Mouse (Mus musculus): Measurements from ENCODE around the gene Flnc. TPM values are rescaled to one million over a fixed set of nuclear protein-coding genes. Genes with fewer than 3 reads are reported as not detected.
A peak's percentile ranks its signal among the peaks of the same experiment; 100 is the strongest.

Flnc gene
- polyA plus RNA-seq, 1 experiment from 2014 or later, result 17.9 TPM

DNA sequence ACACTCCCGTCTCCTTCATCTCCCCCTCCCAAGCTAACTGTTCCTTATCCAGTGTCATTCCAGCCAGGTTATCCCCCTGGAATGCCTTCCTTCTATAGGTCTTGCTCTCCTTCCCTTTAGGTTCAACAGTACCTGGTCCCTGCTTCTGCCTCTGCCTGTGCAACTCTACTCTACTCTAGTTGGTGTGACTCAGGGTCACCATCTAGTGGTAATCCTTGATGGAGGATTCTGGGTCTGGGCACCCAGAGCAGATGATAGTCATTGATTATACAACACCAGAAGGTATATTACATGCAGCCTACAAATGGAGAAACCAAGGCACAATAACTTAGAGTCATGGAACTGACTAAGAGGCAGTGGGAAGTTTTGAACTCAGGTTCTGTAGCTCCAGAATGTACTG is 68.5 kb downstream of the Flnc start:
- H3K27ac ChIP-seq (ENCODE audit: low read length), result no peak overlapping the region
- H3K4me2 ChIP-seq (replicated peaks; ENCODE audit: low read depth, low read length), result no peak overlapping the region
- no peak for ATAC-seq (ENCODE audit: insufficient number of reproducible peaks, insufficient read depth, low FRiP score, low read depth)
- H3K9me3 ChIP-seq (ENCODE audit: control insufficient read depth, low read depth, low read length), result no peaks in the 10 kb centered on the region
- H3K36me3 ChIP-seq (ENCODE audit: control insufficient read depth, insufficient read depth, low read length), result no peaks in the 10 kb centered on the region; the same call in 1 of the 2 replicates
- no peak overlapping the region for H3K4me3 ChIP-seq (ENCODE audit: low read depth, low read length)
- no peaks in the 10 kb centered on the region for H3K4me1 ChIP-seq (ENCODE audit: control insufficient read depth, insufficient read depth, low read length)
- WGBS, result 95% methylated on average over 1 of the region's 1 CpGs
- H3K27me3 ChIP-seq (ENCODE audit: control insufficient read depth, insufficient read depth, low read length), result no peaks in the 10 kb centered on the region
- H3K9ac ChIP-seq (replicated peaks; ENCODE audit: low read depth, low read length), result no peak overlapping the region

DNA sequence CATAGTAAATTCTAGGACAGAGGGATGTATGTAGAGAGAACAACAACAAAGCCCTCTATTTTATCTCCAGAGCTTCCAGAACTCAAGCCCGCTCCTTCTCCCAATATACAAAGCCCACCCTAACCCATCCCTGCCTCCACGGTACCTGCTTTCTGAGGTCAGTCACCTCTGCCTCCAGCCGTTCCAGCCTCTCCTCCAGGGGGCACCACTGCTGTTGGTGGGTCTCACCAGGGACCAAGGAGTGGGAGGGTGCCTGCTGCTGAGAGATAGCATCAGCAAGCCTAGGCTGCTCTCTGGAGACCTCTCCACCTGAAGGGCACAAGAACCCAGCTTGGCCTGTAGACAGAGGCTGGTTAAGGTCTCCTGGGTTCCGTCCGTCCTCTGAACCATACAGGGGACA is 72.4 kb downstream of the Flnc start:
- Histone ChIP-seq H3K4me2 (replicated peaks; ENCODE audit: low read depth, low read length) (0 out of 2 replicates have a peak overlapping the region, but pooled peaks have one; percentile 7), H3K4me1 (ENCODE audit: control insufficient read depth, insufficient read depth, low read length) (peaks cover 15% of the 10 kb centered on the region), H3K27ac (ENCODE audit: low read length) (no peak overlapping the region), H3K36me3 (ENCODE audit: control insufficient read depth, insufficient read depth, low read length) (no peaks in the 10 kb centered on the region), H3K9ac (replicated peaks; ENCODE audit: low read depth, low read length) (no peak overlapping the region), H3K9me3 (ENCODE audit: control insufficient read depth, low read depth, low read length) (no peaks in the 10 kb centered on the region), H3K27me3 (ENCODE audit: control insufficient read depth, insufficient read depth, low read length) (no peaks in the 10 kb centered on the region), H3K4me3 (ENCODE audit: low read depth, low read length) (no peak overlapping the region)
- ATAC-seq (ENCODE audit: insufficient number of reproducible peaks, insufficient read depth, low FRiP score, low read depth), result no peak
- 90% methylated on average over 5 of the region's 5 CpGs for WGBS

- no peaks in the 10 kb centered on the region for H3K27me3 ChIP-seq (ENCODE audit: control insufficient read depth, insufficient read depth, low read length)
- 21% methylated on average over 8 of the region's 8 CpGs for whole genome bisulfite sequencing
- H3K4me2 ChIP-seq (replicated peaks; ENCODE audit: low read depth, low read length), result peak overlapping the region; percentile 69
- H3K4me3 ChIP-seq (ENCODE audit: low read depth, low read length), result peak overlapping the region; percentile 58
- H3K27ac ChIP-seq (ENCODE audit: low read length), result no peak overlapping the region
- no peaks in the 10 kb centered on the region for H3K9me3 ChIP-seq (ENCODE audit: control insufficient read depth, low read depth, low read length)
- ATAC-seq (ENCODE audit: insufficient number of reproducible peaks, insufficient read depth, low FRiP score, low read depth), result no peak
- no peaks in the 10 kb centered on the region for H3K36me3 ChIP-seq (ENCODE audit: control insufficient read depth, insufficient read depth, low read length)
- H3K4me1 ChIP-seq (ENCODE audit: control insufficient read depth, insufficient read depth, low read length), result peaks cover 15% of the 10 kb centered on the region
- peak overlapping the region; percentile 52; the same call in 1 of the 2 replicates for H3K9ac ChIP-seq (replicated peaks; ENCODE audit: low read depth, low read length)
These were observed 73.8 kb downstream of the Flnc start for GRCm38 (mm10) chr6:29506834-29507233.

DNA sequence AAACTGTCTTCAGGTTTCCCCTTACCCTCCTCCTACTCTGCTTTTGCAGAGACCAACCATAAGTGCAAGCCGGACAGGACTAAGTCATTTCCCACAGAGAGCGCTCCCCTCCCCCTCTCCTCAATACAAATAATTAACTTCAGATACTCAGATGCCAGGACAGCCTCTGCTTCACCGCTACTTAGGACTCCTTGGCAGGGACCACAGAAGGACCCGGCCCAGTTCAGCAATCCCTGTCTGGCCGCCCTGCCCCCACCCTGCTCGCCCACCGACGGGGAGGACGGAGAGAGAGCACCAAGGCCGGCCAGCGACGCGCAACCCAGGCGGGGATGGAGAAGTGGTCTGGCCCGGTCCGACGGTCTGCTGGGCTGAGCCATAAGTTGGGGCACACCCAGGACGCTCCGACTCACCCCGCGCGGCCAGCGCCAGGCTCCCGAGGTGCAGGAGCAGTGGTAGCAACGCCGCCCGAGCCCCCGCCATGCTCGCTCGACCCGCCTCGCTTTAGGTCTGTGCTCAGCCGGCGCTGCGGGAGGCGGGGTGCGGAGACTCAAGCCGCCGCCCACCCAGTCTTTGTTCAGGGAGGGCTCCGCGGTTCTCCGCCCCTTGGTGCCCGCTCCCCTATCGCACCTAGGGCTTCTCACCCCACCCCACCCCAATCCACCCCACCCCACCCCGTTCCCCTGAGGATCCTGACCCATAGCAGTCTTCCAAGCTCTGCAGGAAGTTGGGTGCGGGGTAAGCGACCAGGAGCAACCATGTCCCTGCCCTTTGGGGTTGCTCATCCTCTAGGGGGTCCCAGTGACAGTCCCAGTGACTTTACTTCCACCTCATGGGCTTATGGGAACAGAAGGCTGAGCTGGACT is 74.6 kb downstream of the Flnc start, which contains the start of gene Kcp:
Gene Kcp (minus strand): TSS at position 506 of the 863 bp plus-strand sequence.
- peak; percentile 44; the same call in 1 of the 2 replicates for ATAC-seq (ENCODE audit: insufficient number of reproducible peaks, insufficient read depth, low FRiP score, low read depth)
- Histone ChIP-seq H3K27me3 (ENCODE audit: control insufficient read depth, insufficient read depth, low read length) (no peaks in the 10 kb centered on the region), H3K4me3 (ENCODE audit: low read depth, low read length) (peak within 1 kb of the TSS; percentile 58), H3K4me1 (ENCODE audit: control insufficient read depth, insufficient read depth, low read length) (peaks cover 16% of the 10 kb centered on the region), H3K27ac (ENCODE audit: low read length) (peak within 1 kb of the TSS; percentile 10; the same call in 1 of the 2 replicates), H3K36me3 (ENCODE audit: control insufficient read depth, insufficient read depth, low read length) (no peaks in the 10 kb centered on the region), H3K9me3 (ENCODE audit: control insufficient read depth, low read depth, low read length) (no peaks in the 10 kb centered on the region), H3K9ac (replicated peaks; ENCODE audit: low read depth, low read length) (peak within 1 kb of the TSS; percentile 52), H3K4me2 (replicated peaks; ENCODE audit: low read depth, low read length) (peak within 1 kb of the TSS; percentile 69)
- under 1% methylated on average over 46 of the region's 47 CpGs for WGBS

GRCm38 (mm10) chr6:29509086-29509485 is 76.0 kb downstream of the Flnc start:
- ATAC-seq (ENCODE audit: insufficient number of reproducible peaks, insufficient read depth, low FRiP score, low read depth), result peak; percentile 38; the same call in 1 of the 2 replicates
- Histone ChIP-seq H3K9ac (replicated peaks; ENCODE audit: low read depth, low read length) (no peak overlapping the region), H3K27ac (ENCODE audit: low read length) (no peak overlapping the region), H3K4me3 (ENCODE audit: low read depth, low read length) (no peak overlapping the region), H3K27me3 (ENCODE audit: control insufficient read depth, insufficient read depth, low read length) (no peaks in the 10 kb centered on the region), H3K9me3 (ENCODE audit: control insufficient read depth, low read depth, low read length) (no peaks in the 10 kb centered on the region), H3K36me3 (ENCODE audit: control insufficient read depth, insufficient read depth, low read length) (no peaks in the 10 kb centered on the region), H3K4me2 (replicated peaks; ENCODE audit: low read depth, low read length) (no peak overlapping the region), H3K4me1 (ENCODE audit: control insufficient read depth, insufficient read depth, low read length) (peaks cover 25% of the 10 kb centered on the region)
- 31% methylated on average over 2 of the region's 2 CpGs for WGBS

Small RNA genes within 50 kb of the gene (microRNA-seq; reads per million reads assigned to microRNA genes)
- gene Gm26220, result not detected
- gene Gm44354, result not detected

Other genes starting within 250 kb of the Flnc start
- 36.1 and 41.7 TPM in 2 replicates for gene Impdh1, start 216.9 kb upstream of the Flnc start, polyA plus RNA-seq (2014; fragmentation: Nextera tagmentation; extraction: Ambion mirVana)
- gene Hilpda, start 160.8 kb upstream of the Flnc start, polyA plus RNA-seq (2014; fragmentation: Nextera tagmentation; extraction: Ambion mirVana), result 36.5 and 40.1 TPM in 2 replicates
- gene Fam71f2, start 153.7 kb upstream of the Flnc start, polyA plus RNA-seq (2014; fragmentation: Nextera tagmentation; extraction: Ambion mirVana), result 0.60 and 0.68 TPM in 2 replicates
- not detected in 2 replicates for gene Fam71f1, start 114.1 kb upstream of the Flnc start, polyA plus RNA-seq (2014; fragmentation: Nextera tagmentation; extraction: Ambion mirVana)
- gene Calu, start 85.2 kb upstream of the Flnc start, polyA plus RNA-seq (2014; fragmentation: Nextera tagmentation; extraction: Ambion mirVana), result 384 and 413 TPM in 2 replicates
- gene Opn1sw, start 44.8 kb upstream of the Flnc start, polyA plus RNA-seq (2014; fragmentation: Nextera tagmentation; extraction: Ambion mirVana), result 1.3 and 1.5 TPM in 2 replicates
- gene Ccdc136, start 36.9 kb upstream of the Flnc start, polyA plus RNA-seq (2014; fragmentation: Nextera tagmentation; extraction: Ambion mirVana), result 22.0 and 29.5 TPM in 2 replicates
- 235 and 266 TPM in 2 replicates for gene Atp6v1f, start 34.5 kb downstream of the Flnc start, polyA plus RNA-seq (2014; fragmentation: Nextera tagmentation; extraction: Ambion mirVana)
- 0.64 TPM in 1 of 2 replicates, not detected in the other for gene Atp6v1fnb, start 38.2 kb downstream of the Flnc start, polyA plus RNA-seq (2014; fragmentation: Nextera tagmentation; extraction: Ambion mirVana)
- 25.0 and 30.4 TPM in 2 replicates for gene Kcp, start 74.7 kb downstream of the Flnc start, polyA plus RNA-seq (2014; fragmentation: Nextera tagmentation; extraction: Ambion mirVana)
- gene Irf5, start 93.4 kb downstream of the Flnc start, polyA plus RNA-seq (2014; fragmentation: Nextera tagmentation; extraction: Ambion mirVana), result 6.4 and 7.2 TPM in 2 replicates
- 91.3 and 92.2 TPM in 2 replicates for gene Tnpo3, start 176.6 kb downstream of the Flnc start, polyA plus RNA-seq (2014; fragmentation: Nextera tagmentation; extraction: Ambion mirVana)